Mouse (Mus musculus) olfactory bulb, adult 2 months (tissue): ENCODE measurements around the gene Gm20219.

ENCODE experiments used
- CTCF ChIP-seq: fragments of 200-500 bp; IDR thresholded peaks from 2 replicates; pipeline ENCODE4 v1.5.1; 2012; ENCODE audit warnings: low read depth, mild to moderate bottlenecking, low read length, moderate library complexity; ENCODE audit not compliant: insufficient read depth
- POLR2A ChIP-seq: fragments of 200-500 bp; IDR thresholded peaks from 2 replicates; pipeline ENCODE4 v1.6.1; 2012; ENCODE audit warnings: mild to moderate bottlenecking, low read depth, low read length, moderate library complexity; ENCODE audit not compliant: insufficient read depth

DNA sequence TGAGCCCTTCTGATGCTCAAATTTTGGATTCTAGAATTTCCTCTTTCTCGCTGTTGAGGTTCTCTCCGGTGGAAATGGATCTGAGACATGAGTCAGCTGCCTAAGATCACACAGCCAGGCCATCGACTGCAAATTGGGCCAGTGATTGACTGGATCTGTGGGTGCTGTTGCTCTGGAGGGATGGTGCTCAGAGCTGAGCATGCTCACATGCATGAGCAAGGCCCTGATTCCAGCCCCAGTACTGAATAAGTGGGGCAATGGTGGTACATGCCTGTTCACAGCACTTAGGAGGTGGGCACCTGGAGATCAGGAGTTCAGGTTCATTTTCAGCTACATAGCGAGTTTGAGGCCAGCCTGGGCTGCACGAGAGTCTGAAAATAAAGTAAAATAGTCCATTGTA is 7.6 kb downstream of the Gm20219 start:
- TF ChIP-seq POLR2A (no peak), CTCF (no peak)
